Mouse (Mus musculus) embryonic facial prominence, embryonic 12.5 days (tissue): ENCODE measurements around the gene Hoxc12. TPM values are rescaled to one million over a fixed set of nuclear protein-coding genes. Genes with fewer than 3 reads are reported as not detected.

Experiments
- microRNA-seq: library from miRNA; unstranded; fragments of <30 nt; microRNA quantifications from one replicate; pipeline ENCODE4, GENCODE M21; 2017
- polyA plus RNA-seq: library from polyadenylated mRNA; unstranded; fragments of >200 nt; fragmentation: Nextera tagmentation; extraction: Ambion mirVana; gene quantifications from 2 replicates; pipeline ENCODE4 v1.2.1, GENCODE M21; 2016

Hoxc12 gene
- polyA plus RNA-seq, 1 experiment from 2014 or later, result not detected

Small RNAs within 50 kb of the gene (microRNA-seq; reads per million reads assigned to microRNA genes)
- 4.5 reads per million, percentile 19 among the genes with 10 or more reads in this experiment for gene Mir196a-2

Other genes with a start within 250 kb of the Hoxc12 start
- gene Calcoco1, start 214.6 kb upstream of the Hoxc12 start, polyA plus RNA-seq, result 46.4 and 50.2 TPM in 2 replicates
- 0.19 and 0.29 TPM in 2 replicates for gene Hoxc13, start 15.7 kb upstream of the Hoxc12 start, polyA plus RNA-seq
- not detected in 2 replicates for gene Hoxc11, start 17.7 kb downstream of the Hoxc12 start, polyA plus RNA-seq
- not detected in 2 replicates for gene Hoxc10, start 30.0 kb downstream of the Hoxc12 start, polyA plus RNA-seq
- gene Hoxc5, start 30.7 kb downstream of the Hoxc12 start, polyA plus RNA-seq, result 1.2 and 2.4 TPM in 2 replicates
- not detected in 2 replicates for gene Hoxc9, start 39.7 kb downstream of the Hoxc12 start, polyA plus RNA-seq
- gene Hoxc8, start 53.9 kb downstream of the Hoxc12 start, polyA plus RNA-seq, result not detected in 2 replicates
- not detected in 2 replicates for gene Hoxc6, start 61.5 kb downstream of the Hoxc12 start, polyA plus RNA-seq
- 0.92 and 1.2 TPM in 2 replicates for gene Hoxc4, start 82.2 kb downstream of the Hoxc12 start, polyA plus RNA-seq
- 16.6 and 18.8 TPM in 2 replicates for gene Smug1, start 230.3 kb downstream of the Hoxc12 start, polyA plus RNA-seq